Mouse (Mus musculus) heart, embryonic 12.5 days (tissue): ENCODE data around the gene Otogl. TPM values are rescaled to one million over a fixed set of nuclear protein-coding genes. Genes with fewer than 3 reads are reported as not detected.
A peak's percentile ranks its signal among the peaks of the same experiment; 100 is the strongest.

Source experiments
- ATAC-seq: fragments of 200-750 bp; cut with Nextera tagmentation; 2 replicates; pipeline ENCODE4 v1.8.0; 2017; ENCODE audit warnings: moderate TSS enrichment, moderate library complexity; ENCODE audit not compliant: insufficient number of reproducible peaks, low FRiP score
- H3K27ac ChIP-seq: fragments of 300-500 bp; sonication (generic); 2 replicates; pipeline ENCODE4 v1.5.1; 2016; ENCODE audit warnings: mild to moderate bottlenecking, moderate library complexity; ENCODE audit not compliant: poor library complexity, severe bottlenecking
- H3K27me3 ChIP-seq: fragments of 300-500 bp; sonication (generic); replicated peaks from 2 replicates; pipeline ENCODE4 v1.6.1; 2016; ENCODE audit warnings: mild to moderate bottlenecking, moderate library complexity
- H3K36me3 ChIP-seq: fragments of 300-500 bp; sonication (generic); 2 replicates; pipeline ENCODE4 v1.6.1; 2016; ENCODE audit warnings: mild to moderate bottlenecking, moderate library complexity
- H3K4me1 ChIP-seq: fragments of 300-500 bp; sonication (generic); replicated peaks from 2 replicates; pipeline ENCODE4 v1.6.1; 2016; ENCODE audit warnings: mild to moderate bottlenecking
- H3K4me2 ChIP-seq: fragments of 300-500 bp; sonication (generic); 2 replicates; pipeline ENCODE4 v1.6.1; 2016; ENCODE audit warnings: mild to moderate bottlenecking, moderate library complexity
- H3K4me3 ChIP-seq: fragments of 300-500 bp; sonication (generic); 2 replicates; pipeline ENCODE4 v1.5.1; 2016; ENCODE audit warnings: mild to moderate bottlenecking
- H3K9ac ChIP-seq: fragments of 300-500 bp; sonication (generic); 2 replicates; pipeline ENCODE4 v1.6.1; 2016; ENCODE audit warnings: mild to moderate bottlenecking, moderate library complexity
- H3K9me3 ChIP-seq: fragments of 300-500 bp; sonication (generic); replicated peaks from 2 replicates; pipeline ENCODE4 v1.6.1; 2016; ENCODE audit warnings: mild to moderate bottlenecking, moderate library complexity
- whole genome bisulfite sequencing: fragments of 180-500 bp; shearing (Covaris S2); methylation state at CpG from one replicate; pipeline ENCODE4 v1.1.7; 2016; 5-methylcytosine and 5-hydroxymethylcytosine counted together
- polyA plus RNA-seq: library from polyadenylated mRNA; unstranded; fragments of >200 nt; fragmentation: Nextera tagmentation; extraction: Ambion mirVana; gene quantifications from 2 replicates; pipeline ENCODE4 v1.2.1, GENCODE M21; 2016

Otogl gene
- polyA plus RNA-seq, 1 experiment from 2014 or later, result 0.13 TPM

DNA sequence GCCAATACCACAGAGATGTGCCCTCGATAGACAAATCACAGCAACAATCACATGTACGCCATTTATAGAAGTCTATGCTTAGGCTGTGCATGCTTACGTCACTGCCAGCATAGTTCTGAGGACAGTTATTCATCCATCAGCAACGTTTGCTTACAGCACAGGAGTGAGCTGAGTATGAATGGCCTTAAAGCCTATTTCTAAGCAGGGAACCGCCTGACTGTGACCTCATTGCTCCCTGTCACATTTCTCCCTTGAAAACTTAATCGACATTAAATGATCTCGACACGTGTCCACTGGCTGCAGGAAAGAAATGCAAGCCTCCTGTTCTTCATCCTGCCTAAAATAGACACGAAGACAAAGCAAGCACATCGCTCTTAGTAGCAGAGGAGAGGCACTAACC, 5.5 kb downstream of the Otogl start:
- no peak for ATAC-seq
- Histone ChIP-seq H3K9ac (no peak overlapping the region), H3K36me3 (no peaks in the 10 kb centered on the region), H3K4me3 (no peak overlapping the region), H3K9me3 (peaks cover 5% of the 10 kb centered on the region), H3K4me2 (peak overlapping the region; percentile 24; the same call in 1 of the 2 replicates), H3K4me1 (peaks cover 23% of the 10 kb centered on the region), H3K27ac (peak overlapping the region; percentile 66), H3K27me3 (no peaks in the 10 kb centered on the region)
- 48% methylated on average over 10 of the region's 10 CpGs for WGBS

DNA sequence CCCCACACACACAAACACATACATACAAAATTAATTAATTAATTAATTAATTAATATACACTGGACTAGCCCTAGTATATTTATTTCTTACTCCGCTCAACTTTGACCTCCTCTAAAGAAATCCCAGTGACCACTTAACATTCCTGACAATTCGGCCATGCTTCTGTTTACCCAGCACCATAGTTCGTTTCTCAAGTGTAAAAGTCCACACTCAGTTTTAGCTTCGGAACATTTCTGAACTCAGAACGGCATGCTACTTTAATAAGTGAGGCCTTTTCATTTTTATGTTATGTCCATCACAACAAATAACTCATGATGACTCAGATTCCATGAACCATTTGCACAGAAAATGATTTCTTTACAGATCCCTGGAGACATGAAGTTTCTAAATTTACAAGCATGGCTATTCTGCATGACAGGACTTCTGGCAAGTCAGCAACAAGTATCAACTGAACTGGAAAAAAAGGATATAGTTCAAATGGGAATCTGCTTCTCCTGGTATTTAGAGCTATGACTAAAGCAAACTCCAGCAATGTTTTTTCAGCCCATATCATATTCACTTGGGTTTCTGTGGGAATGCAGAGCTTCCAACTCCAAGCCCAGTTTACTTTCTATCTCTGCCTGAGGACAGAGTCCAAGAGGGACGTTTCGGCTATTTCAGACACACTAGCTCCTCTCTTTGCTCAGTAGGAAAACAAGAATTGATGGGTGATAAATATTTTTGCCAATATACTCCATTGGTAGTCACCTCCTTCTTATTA, 6.5 kb downstream of the Otogl start:
- H3K4me1 ChIP-seq, result peaks cover 24% of the 10 kb centered on the region
- H3K4me2 ChIP-seq, result no peak overlapping the region
- ATAC-seq, result no peak
- no peaks in the 10 kb centered on the region for H3K36me3 ChIP-seq
- no peak overlapping the region for H3K4me3 ChIP-seq
- WGBS, result 57% methylated on average over 7 of the region's 7 CpGs
- no peaks in the 10 kb centered on the region for H3K27me3 ChIP-seq
- H3K9me3 ChIP-seq, result peaks cover 5% of the 10 kb centered on the region
- peak overlapping the region; percentile 29 for H3K27ac ChIP-seq
- no peak overlapping the region for H3K9ac ChIP-seq

DNA sequence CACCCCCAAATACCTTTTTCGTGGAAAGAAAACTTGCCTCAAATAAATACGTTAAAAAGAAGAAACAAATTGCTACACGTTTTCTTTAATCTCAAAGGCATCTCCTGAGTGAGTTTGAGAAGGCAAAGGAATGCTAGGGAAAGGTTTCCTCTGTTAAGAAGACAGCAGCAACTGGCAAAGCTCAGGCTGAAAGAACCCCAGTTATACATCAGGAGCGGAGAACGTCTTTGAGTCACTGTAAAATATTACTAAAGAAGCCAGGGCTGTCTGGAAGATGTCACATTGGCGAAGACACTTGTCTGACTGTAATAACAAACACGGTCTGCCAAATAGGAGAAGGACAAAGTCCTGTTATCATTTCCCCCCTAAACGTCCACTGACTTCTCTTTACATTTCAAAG, 10.0 kb downstream of the Otogl start:
- H3K4me1 ChIP-seq, result peaks cover 24% of the 10 kb centered on the region
- H3K27ac ChIP-seq, result peak overlapping the region; percentile 47; the same call in 1 of the 2 replicates
- peak overlapping the region; percentile 44 for H3K4me2 ChIP-seq
- ATAC-seq, result no peak
- no peak overlapping the region for H3K4me3 ChIP-seq
- WGBS, result 35% methylated on average over 8 of the region's 8 CpGs
- H3K9ac ChIP-seq, result no peak overlapping the region
- H3K27me3 ChIP-seq, result no peaks in the 10 kb centered on the region
- no peaks in the 10 kb centered on the region for H3K9me3 ChIP-seq
- H3K36me3 ChIP-seq, result no peaks in the 10 kb centered on the region

DNA sequence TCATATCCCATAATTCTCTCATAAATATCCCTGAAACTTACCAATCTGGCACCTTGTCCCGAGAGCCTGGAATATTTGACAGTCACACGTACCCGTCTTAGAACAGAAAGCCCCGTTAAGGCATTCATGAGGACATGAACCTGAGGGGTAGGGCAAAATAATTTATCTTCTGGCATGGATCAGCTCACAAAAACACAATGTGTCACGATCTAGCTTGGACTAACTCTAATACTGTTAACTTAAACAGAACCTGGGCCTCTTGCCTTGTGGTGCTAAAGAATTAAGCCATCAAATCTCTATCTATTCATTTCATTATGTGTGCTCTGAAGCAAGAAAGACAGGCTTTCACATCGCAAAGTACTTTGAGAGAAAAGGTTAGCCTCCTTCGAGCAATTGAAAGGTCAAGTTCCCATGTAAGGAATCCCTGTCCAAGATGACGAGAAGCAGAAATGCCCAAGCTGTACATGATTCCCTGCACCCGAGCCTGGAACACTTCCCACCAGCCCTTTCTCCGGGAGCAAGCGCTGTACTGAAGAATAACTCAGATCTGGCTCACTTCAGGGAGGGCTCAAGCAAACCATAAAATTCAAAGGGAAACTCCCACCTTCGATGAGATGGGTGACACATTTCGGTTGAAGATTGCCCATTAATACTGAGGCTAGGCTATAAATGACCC, 10.6 kb downstream of the Otogl start:
- WGBS, result 46% methylated on average over 13 of the region's 13 CpGs
- H3K9me3 ChIP-seq, result no peaks in the 10 kb centered on the region
- peaks cover 19% of the 10 kb centered on the region for H3K4me1 ChIP-seq
- ATAC-seq, result no peak
- peak overlapping the region; percentile 12; the same call in 1 of the 2 replicates for H3K9ac ChIP-seq
- no peaks in the 10 kb centered on the region for H3K36me3 ChIP-seq
- H3K4me2 ChIP-seq, result peak overlapping the region; percentile 44
- H3K4me3 ChIP-seq, result no peak overlapping the region
- no peaks in the 10 kb centered on the region for H3K27me3 ChIP-seq
- H3K27ac ChIP-seq, result peak overlapping the region; percentile 47; the same call in 1 of the 2 replicates

DNA sequence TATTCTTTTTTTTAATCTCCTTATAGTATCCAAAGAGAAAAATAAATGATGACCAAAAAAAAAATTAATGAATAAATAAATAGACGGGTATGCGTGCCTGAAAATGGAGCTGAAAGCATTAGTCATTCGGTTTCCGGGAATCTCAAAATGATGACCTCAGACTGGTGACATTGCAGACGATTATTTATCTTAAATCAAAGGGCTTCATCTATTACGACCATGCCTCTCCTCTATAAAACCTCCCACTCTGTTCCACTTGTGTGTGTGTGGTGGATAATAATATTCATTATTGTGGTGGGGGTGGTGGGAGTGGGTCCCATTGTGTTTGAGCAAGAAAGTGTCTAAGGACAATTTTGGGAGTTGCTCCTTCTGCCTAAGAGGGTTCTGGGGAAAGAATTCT, 12.0 kb downstream of the Otogl start:
- no peak overlapping the region for H3K4me3 ChIP-seq
- H3K9me3 ChIP-seq, result no peaks in the 10 kb centered on the region
- peaks cover 14% of the 10 kb centered on the region for H3K4me1 ChIP-seq
- no peaks in the 10 kb centered on the region for H3K27me3 ChIP-seq
- no peak overlapping the region for H3K27ac ChIP-seq
- H3K4me2 ChIP-seq, result no peak overlapping the region
- WGBS, result 83% methylated on average over 6 of the region's 6 CpGs
- H3K36me3 ChIP-seq, result no peaks in the 10 kb centered on the region
- H3K9ac ChIP-seq, result no peak overlapping the region
- no peak for ATAC-seq

DNA sequence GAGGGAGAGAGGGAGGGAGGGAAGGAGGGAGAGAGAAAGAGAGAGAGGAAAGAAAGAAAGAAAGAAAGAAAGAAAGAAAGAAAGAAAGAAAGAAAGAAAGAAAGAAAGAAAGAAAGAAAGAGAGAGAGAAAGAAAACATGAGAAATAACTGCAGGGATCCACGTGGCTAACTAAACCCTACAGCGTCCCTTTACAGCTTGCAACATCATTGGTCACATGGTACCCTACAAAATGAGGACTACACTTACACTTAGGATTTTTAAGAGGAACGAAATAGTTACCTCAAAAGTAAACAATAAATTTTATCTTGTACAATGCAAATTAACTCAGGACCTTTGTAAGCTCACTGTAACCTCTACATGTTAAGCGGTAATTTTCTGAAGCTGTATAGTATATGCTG, 15.8 kb downstream of the Otogl start:
- Histone ChIP-seq H3K27ac (no peak overlapping the region), H3K9me3 (no peaks in the 10 kb centered on the region), H3K4me1 (peaks cover 14% of the 10 kb centered on the region), H3K27me3 (no peaks in the 10 kb centered on the region), H3K36me3 (no peaks in the 10 kb centered on the region), H3K4me2 (no peak overlapping the region), H3K4me3 (no peak overlapping the region), H3K9ac (no peak overlapping the region)
- no peak for ATAC-seq
- 79% methylated on average over 4 of the region's 4 CpGs for WGBS

DNA sequence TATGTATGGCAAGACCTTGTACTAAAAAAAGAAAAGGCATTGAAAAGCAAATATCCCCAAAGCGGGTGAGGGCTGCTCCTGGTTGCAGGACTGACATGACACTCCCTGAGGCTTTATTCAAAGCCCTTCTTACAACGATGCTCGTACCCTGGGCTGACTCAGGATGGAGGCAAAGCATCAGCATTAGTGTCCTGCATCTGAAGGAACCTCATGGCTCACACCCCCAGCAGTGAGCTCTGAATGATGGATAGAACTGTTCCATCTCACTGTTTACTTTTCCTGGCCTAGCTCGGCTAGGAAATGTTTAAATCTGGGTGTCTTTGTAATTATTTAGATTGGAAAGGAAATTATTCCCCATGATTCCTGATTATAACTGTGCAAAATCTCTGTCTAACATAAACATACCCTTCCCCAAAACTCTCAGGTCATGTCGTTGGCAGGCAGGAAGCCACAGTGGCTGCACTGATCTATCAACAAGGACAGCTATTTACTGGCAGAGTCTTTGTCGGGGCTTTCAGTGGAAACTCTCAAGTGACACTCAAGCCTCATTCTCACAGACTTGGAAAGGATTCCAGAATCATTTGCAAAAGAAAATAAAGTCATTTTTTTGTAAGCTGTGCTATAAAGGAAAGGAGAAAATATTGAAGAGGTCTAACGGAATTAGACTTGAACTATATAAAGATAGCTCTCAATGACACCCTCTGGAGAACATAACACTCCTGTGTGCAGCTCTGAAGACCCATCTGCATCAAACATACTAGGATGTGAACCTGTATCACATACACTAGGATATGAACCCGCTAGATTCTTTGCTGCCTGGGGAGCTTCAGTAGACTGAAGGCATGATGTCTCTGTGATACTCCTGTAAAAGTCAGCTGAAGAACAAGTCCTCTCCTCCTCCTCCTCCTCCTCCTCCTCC, 17.0 kb downstream of the Otogl start:
- Histone ChIP-seq H3K4me1 (peaks cover 12% of the 10 kb centered on the region), H3K4me3 (no peak overlapping the region), H3K4me2 (no peak overlapping the region), H3K27me3 (no peaks in the 10 kb centered on the region), H3K9ac (no peak overlapping the region), H3K36me3 (no peaks in the 10 kb centered on the region), H3K27ac (no peak overlapping the region), H3K9me3 (no peaks in the 10 kb centered on the region)
- no peak for ATAC-seq
- WGBS, result 38% methylated on average over 8 of the region's 8 CpGs

DNA sequence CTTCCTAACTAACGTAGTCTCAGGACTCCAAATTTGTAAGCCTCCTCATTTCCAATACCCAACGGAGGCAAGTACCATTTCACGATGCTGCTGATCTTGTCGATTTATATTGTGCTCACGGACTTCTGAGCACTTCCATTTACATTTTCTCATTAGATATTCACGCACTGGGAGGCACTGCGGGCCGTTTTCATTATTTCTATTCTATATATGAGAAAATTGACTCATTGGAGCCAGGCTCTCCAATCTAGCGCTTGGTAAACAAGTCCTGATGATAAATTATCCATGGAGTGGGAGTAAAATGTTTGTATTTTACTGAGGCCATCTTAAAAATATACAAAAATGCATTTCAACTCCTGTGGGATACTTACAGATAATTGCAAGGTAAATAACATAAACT, 21.5 kb downstream of the Otogl start:
- H3K9ac ChIP-seq, result no peak overlapping the region
- no peaks in the 10 kb centered on the region for H3K27me3 ChIP-seq
- no peaks in the 10 kb centered on the region for H3K36me3 ChIP-seq
- no peak overlapping the region for H3K4me2 ChIP-seq
- H3K9me3 ChIP-seq, result no peaks in the 10 kb centered on the region
- H3K27ac ChIP-seq, result no peak overlapping the region
- H3K4me1 ChIP-seq, result peaks cover 12% of the 10 kb centered on the region
- no peak overlapping the region for H3K4me3 ChIP-seq
- no peak for ATAC-seq
- 87% methylated on average over 9 of the region's 9 CpGs for WGBS

DNA sequence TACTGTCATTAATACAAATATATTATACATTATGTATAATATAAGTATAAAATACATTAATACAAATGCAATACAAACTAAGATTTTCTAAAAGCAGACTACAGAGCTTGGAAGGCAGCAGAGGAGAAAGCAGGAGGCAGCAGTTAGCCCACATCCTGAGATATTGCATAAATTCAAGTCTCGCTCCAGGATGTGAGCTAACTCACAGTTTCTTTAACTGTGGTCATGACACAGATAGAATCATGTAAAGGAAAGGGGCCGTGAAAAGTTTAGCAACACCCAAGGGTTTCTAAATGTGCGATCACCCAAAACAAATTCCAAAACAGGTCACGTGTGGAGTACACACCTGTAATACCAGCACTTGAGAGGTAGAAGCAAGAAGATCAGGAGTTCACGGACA, 39.4 kb downstream of the Otogl start:
- no peaks in the 10 kb centered on the region for H3K4me1 ChIP-seq
- H3K4me2 ChIP-seq, result no peak overlapping the region
- H3K27ac ChIP-seq, result no peak overlapping the region
- H3K9ac ChIP-seq, result no peak overlapping the region
- no peaks in the 10 kb centered on the region for H3K9me3 ChIP-seq
- 87% methylated on average over 5 of the region's 5 CpGs for WGBS
- ATAC-seq, result no peak
- no peak overlapping the region for H3K4me3 ChIP-seq
- no peaks in the 10 kb centered on the region for H3K36me3 ChIP-seq
- no peaks in the 10 kb centered on the region for H3K27me3 ChIP-seq

DNA sequence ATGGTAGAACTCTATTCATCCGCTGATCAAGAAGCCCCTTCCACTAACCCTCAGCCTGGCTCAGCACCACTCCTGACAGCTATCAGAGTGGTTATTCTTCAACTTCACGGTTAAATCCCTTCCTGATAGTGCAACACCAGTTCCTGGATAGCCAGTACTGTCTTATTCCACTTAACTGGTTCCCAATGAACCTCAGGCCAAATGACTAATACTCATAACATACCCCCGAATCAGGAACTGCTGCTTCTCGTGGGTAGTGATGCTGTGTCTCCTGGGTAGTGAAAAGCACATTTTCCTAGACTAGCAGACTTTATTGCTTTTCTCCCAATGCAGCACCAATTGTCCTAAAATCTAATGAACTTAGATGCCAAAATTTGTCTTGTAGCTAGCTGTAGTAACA, 39.8 kb downstream of the Otogl start:
- Histone ChIP-seq H3K4me3 (no peak overlapping the region), H3K9ac (no peak overlapping the region), H3K4me2 (no peak overlapping the region), H3K4me1 (no peaks in the 10 kb centered on the region), H3K36me3 (no peaks in the 10 kb centered on the region), H3K27me3 (no peaks in the 10 kb centered on the region), H3K27ac (no peak overlapping the region), H3K9me3 (no peaks in the 10 kb centered on the region)
- ATAC-seq, result no peak
- 71% methylated on average over 4 of the region's 4 CpGs for WGBS

DNA sequence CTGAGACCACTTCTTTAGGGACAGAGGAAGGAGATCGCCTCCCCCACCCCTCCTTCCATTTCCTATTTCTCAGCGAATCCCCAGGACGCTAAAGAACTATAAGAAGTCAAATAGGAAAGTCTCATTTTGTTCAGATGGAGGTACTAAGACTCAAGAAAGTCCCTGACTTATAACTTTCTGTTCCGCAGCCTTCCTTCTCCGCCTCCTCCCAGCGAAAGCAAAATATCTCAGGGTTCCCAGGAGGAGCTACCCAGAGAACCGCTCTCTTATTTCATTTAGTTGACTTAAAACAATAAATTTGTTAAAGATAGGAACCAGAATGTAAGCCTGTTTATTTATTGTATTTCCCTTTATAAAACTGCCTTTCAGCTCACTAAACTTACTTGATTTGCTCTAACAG, 41.4 kb downstream of the Otogl start:
- Histone ChIP-seq H3K27ac (no peak overlapping the region), H3K4me2 (no peak overlapping the region)
- 62% methylated on average over 7 of the region's 7 CpGs for WGBS

More for the DNA sequence above, 41.4 kb downstream of the Otogl start:
- H3K9ac ChIP-seq, result no peak overlapping the region
- H3K4me3 ChIP-seq, result no peak overlapping the region
- H3K4me1 ChIP-seq, result no peaks in the 10 kb centered on the region
- no peaks in the 10 kb centered on the region for H3K9me3 ChIP-seq
- ATAC-seq, result no peak
- H3K36me3 ChIP-seq, result no peaks in the 10 kb centered on the region
- no peaks in the 10 kb centered on the region for H3K27me3 ChIP-seq
